Mouse (Mus musculus) kidney, postnatal 0 days (tissue): ENCODE data around the gene Etnk1. TPM values are rescaled to one million over a fixed set of nuclear protein-coding genes. Genes with fewer than 3 reads are reported as not detected.

Experiments
- ATAC-seq: fragments of 200-750 bp; cut with Nextera tagmentation; replicated peaks from 2 replicates; pipeline ENCODE4 v1.8.0; 2017; ENCODE audit warnings: low read depth, moderate number of reproducible peaks, moderate TSS enrichment, moderate library complexity; ENCODE audit not compliant: low FRiP score
- DNase-seq: peaks from one replicate; pipeline ENCODE4 v3.0.0-alpha.2; 2016; ENCODE audit warnings: low spot score
- H3K27ac ChIP-seq: fragments of 300-500 bp; sonication (generic); 2 replicates; pipeline ENCODE4 v1.5.1; 2014; ENCODE audit warnings: mild to moderate bottlenecking
- H3K27me3 ChIP-seq: fragments of 300-500 bp; sonication (generic); 2 replicates; pipeline ENCODE4 v1.6.1; 2014; ENCODE audit warnings: low read length, mixed read lengths; ENCODE audit not compliant: insufficient read depth
- H3K36me3 ChIP-seq: fragments of 300-500 bp; sonication (generic); 2 replicates; pipeline ENCODE4 v1.6.1; 2014; ENCODE audit warnings: low read length, mixed read lengths; ENCODE audit not compliant: insufficient read depth
- H3K4me1 ChIP-seq: fragments of 300-500 bp; sonication (generic); replicated peaks from 2 replicates; pipeline ENCODE4 v1.6.1; 2014; ENCODE audit warnings: antibody characterized with exemption, low read length, mixed read lengths; ENCODE audit not compliant: insufficient read depth
- H3K4me2 ChIP-seq: fragments of 300-500 bp; sonication (generic); 2 replicates; pipeline ENCODE4 v1.6.1; 2014; ENCODE audit warnings: mild to moderate bottlenecking, low read length, moderate library complexity, mixed read lengths
- H3K4me3 ChIP-seq: fragments of 300-500 bp; sonication (generic); replicated peaks from 2 replicates; pipeline ENCODE4 v1.5.1; 2014; ENCODE audit warnings: low read depth, low read length
- H3K9ac ChIP-seq: fragments of 300-500 bp; sonication (generic); 2 replicates; pipeline ENCODE4 v1.6.1; 2014; ENCODE audit warnings: low read depth, low read length
- H3K9me3 ChIP-seq: fragments of 300-500 bp; sonication (generic); replicated peaks from 2 replicates; pipeline ENCODE4 v1.6.1; 2016; ENCODE audit warnings: low read length, inconsistent platforms, mixed read lengths
- CTCF ChIP-seq: IDR thresholded peaks from 2 replicates; pipeline ENCODE4 v1.5.1; 2016; ENCODE audit warnings: antibody characterized with exemption, low read depth, mild to moderate bottlenecking, moderate library complexity
- WGBS: fragments of 180-500 bp; shearing (Covaris S2); extraction: QIAGEN DNeasy Blood & Tissue Kit; methylation state at CpG from one replicate; pipeline ENCODE4 v1.1.7; 2014; 5-methylcytosine and 5-hydroxymethylcytosine counted together
- polyA plus RNA-seq: library from polyadenylated mRNA; unstranded; fragments of >200 nt; fragmentation: Nextera tagmentation; extraction: Ambion mirVana; gene quantifications from 2 replicates; pipeline ENCODE4 v1.2.1, GENCODE M21; 2015

Etnk1 gene
- polyA plus RNA-seq, 1 experiment from 2014 or later = 35.9 TPM

GRCm38 (mm10) chr6:143167409-143167919 lies 443 bp downstream of the Etnk1 start:
- Histone ChIP-seq H3K27me3 (no peaks in the 10 kb centered on the region), H3K27ac (peak overlapping the region; percentile 92), H3K9ac (peak overlapping the region; percentile 88), H3K4me1 (0 out of 2 replicates have a peak, but pooled peaks cover 6% of the 10 kb centered on the region), H3K9me3 (no peaks in the 10 kb centered on the region), H3K36me3 (0 out of 2 replicates have a peak, but pooled peaks cover 7% of the 10 kb centered on the region), H3K4me2 (peak overlapping the region; percentile 78), H3K4me3 (peak overlapping the region; percentile 74)
- WGBS = under 1% methylated on average over 59 of the region's 60 CpGs
- no peak for TF ChIP-seq CTCF
- DNase-seq (peak; percentile 69), ATAC-seq (peak; percentile 26)

- Histone ChIP-seq H3K4me2 (peak overlapping the region; percentile 78), H3K4me1 (0 out of 2 replicates have a peak, but pooled peaks cover 6% of the 10 kb centered on the region), H3K9me3 (no peaks in the 10 kb centered on the region), H3K27ac (peak overlapping the region; percentile 92), H3K27me3 (no peaks in the 10 kb centered on the region), H3K36me3 (peaks cover 13% of the 10 kb centered on the region; the same call in 1 of the 2 replicates), H3K4me3 (peak overlapping the region; percentile 74), H3K9ac (peak overlapping the region; percentile 88)
- ATAC-seq (no peak), DNase-seq (no peak)
- 20% methylated on average over 6 of the region's 6 CpGs for WGBS
- TF ChIP-seq CTCF = no peak
Observed at GRCm38 (mm10) chr6:143167981-143168674, 1.1 kb downstream of the Etnk1 start.

DNA sequence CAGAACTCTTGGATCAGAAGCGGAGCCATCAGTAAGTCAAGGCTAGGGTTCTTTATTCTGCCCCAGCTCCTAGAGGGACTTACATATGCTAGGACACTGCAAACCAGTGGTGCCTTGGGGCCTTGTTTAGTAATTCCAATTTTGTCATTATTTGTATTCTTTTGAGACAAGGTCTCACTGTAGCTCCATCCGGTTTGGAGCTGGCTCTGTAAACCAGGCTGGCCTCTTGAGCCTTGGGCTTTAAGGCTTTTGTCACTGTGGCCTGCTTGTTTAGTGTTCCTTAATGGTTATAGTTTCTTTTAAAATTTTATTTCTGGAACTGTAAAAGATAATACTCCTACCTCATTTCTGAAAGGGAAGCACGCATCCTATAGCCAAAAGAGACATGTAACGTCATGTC lies 2.4 kb downstream of the Etnk1 start:
- H3K9ac ChIP-seq = 0 out of 2 replicates have a peak overlapping the region, but pooled peaks have one; percentile 32
- H3K4me2 ChIP-seq = peak overlapping the region; percentile 78
- no peak for ATAC-seq

DNA sequence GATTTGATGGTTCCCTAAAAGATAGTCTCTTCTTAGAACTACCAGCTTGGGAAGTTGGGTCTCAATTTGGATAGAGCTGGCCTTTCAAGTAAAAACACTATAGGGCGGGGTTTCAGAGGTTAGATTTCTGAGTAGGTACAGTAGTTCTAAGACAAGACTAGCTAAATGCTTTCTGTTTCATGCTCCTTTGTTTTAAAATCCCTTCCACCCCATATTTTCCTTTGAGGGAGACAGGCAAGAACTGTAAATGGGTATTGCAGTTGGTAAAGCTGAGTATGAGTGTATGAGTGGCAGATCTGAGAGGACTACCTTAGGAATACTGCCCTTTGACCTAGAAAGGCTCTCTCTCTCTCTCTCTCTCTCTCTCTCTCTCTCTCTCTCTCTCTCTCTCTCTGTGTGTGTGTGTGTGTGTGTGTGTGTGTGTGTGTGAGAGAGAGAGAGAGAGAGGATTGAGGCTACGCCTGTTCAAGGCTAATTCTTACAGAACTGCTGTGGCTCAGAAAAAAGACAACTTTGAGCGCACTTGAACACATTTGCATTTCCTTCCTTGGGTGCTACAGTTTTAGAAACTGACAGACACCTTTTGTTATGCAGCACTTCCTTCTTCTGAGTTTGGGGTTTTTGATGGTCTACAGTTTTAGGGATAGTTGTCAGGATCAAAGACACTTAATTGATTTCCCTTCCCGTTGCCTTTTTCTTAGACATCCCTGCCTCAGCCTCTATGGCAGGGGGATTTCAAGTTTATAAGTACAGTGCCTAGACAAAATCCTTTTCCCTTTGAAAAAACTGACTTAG lies 3.3 kb downstream of the Etnk1 start:
- ATAC-seq (no peak), DNase-seq (no peak)
- Histone ChIP-seq H3K9me3 (no peaks in the 10 kb centered on the region), H3K4me2 (peak overlapping the region; percentile 78), H3K4me3 (peak overlapping the region; percentile 74; the same call in 1 of the 2 replicates), H3K27me3 (no peaks in the 10 kb centered on the region), H3K27ac (no peak overlapping the region), H3K36me3 (peaks cover 17% of the 10 kb centered on the region; the same call in 1 of the 2 replicates), H3K4me1 (peaks cover 6% of the 10 kb centered on the region; the same call in 1 of the 2 replicates), H3K9ac (no peak overlapping the region)
- TF ChIP-seq CTCF = no peak
- WGBS = 73% methylated on average over 4 of the region's 4 CpGs

More for the DNA sequence above, 2.4 kb downstream of the Etnk1 start:
- Histone ChIP-seq H3K27ac (no peak overlapping the region), H3K27me3 (no peaks in the 10 kb centered on the region), H3K9me3 (no peaks in the 10 kb centered on the region), H3K36me3 (peaks cover 17% of the 10 kb centered on the region; the same call in 1 of the 2 replicates), H3K4me1 (0 out of 2 replicates have a peak, but pooled peaks cover 6% of the 10 kb centered on the region), H3K4me3 (peak overlapping the region; percentile 74)
- WGBS = 79% methylated on average over 4 of the region's 4 CpGs
- DNase-seq = no peak
- no peak for TF ChIP-seq CTCF

DNA sequence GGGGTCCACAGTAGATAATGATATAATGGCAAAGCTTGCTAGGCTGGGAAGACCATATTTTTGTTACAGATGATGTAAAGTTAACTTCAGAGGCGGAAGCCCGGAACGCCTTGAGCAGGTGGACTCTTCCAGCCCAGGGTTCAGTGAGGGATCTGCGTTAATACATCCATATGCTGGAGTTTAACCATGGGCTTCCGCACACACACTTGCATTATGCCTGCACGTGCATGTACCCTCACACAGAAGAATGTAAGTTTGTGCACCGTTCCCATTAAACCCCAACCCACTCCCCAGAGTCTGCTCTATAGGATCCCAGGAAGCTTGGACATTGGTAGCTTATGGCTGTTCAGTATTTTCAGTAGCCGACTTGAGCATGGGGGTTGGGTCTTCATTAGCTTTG lies 4.0 kb downstream of the Etnk1 start:
- H3K9ac ChIP-seq = no peak overlapping the region
- H3K4me2 ChIP-seq = peak overlapping the region; percentile 78; the same call in 1 of the 2 replicates
- ATAC-seq (no peak), DNase-seq (no peak)
- H3K4me3 ChIP-seq = no peak overlapping the region
- H3K27me3 ChIP-seq = no peaks in the 10 kb centered on the region
- H3K36me3 ChIP-seq = peaks cover 17% of the 10 kb centered on the region; the same call in 1 of the 2 replicates
- no peaks in the 10 kb centered on the region for H3K9me3 ChIP-seq
- peaks cover 6% of the 10 kb centered on the region; the same call in 1 of the 2 replicates for H3K4me1 ChIP-seq
- no peak for TF ChIP-seq CTCF
- 92% methylated on average over 8 of the region's 8 CpGs for WGBS
- no peak overlapping the region for H3K27ac ChIP-seq
